Mouse (Mus musculus) neural tube, embryonic 11.5 days (tissue): ENCODE results near the gene Tmem11. TPM values are rescaled to one million over a fixed set of nuclear protein-coding genes. Genes with fewer than 3 reads are reported as not detected.
A peak's percentile ranks its signal among the peaks of the same experiment; 100 is the strongest.

Experiments used
- ATAC-seq: fragments of 200-750 bp; cut with Nextera tagmentation; 2 replicates; pipeline ENCODE4 v1.8.0; 2017; ENCODE audit warnings: moderate number of reproducible peaks, mild to moderate bottlenecking, moderate TSS enrichment, moderate library complexity; ENCODE audit not compliant: insufficient read depth, low FRiP score, low TSS enrichment
- DNase-seq: peaks from one replicate; pipeline ENCODE4 v3.0.0-alpha.2; 2015; ENCODE audit warnings: low spot score
- H3K27ac ChIP-seq: fragments of 300-500 bp; sonication (generic); 2 replicates; pipeline ENCODE4 v1.5.1; 2014; ENCODE audit warnings: low read depth, mild to moderate bottlenecking, low read length
- H3K27me3 ChIP-seq: fragments of 300-500 bp; sonication (generic); 2 replicates; pipeline ENCODE4 v1.6.1; 2014; ENCODE audit warnings: mild to moderate bottlenecking, low read length, mixed read lengths; ENCODE audit not compliant: control insufficient read depth, insufficient read depth
- H3K36me3 ChIP-seq: fragments of 300-500 bp; sonication (generic); 2 replicates; pipeline ENCODE4 v1.6.1; 2014; ENCODE audit warnings: mild to moderate bottlenecking, low read length, moderate library complexity, mixed read lengths; ENCODE audit not compliant: control insufficient read depth, insufficient read depth
- H3K4me1 ChIP-seq: fragments of 300-500 bp; sonication (generic); 2 replicates; pipeline ENCODE4 v1.6.1; 2014; ENCODE audit warnings: low read length, mixed read lengths; ENCODE audit not compliant: control insufficient read depth, insufficient read depth
- H3K4me2 ChIP-seq: fragments of 300-500 bp; sonication (generic); 2 replicates; pipeline ENCODE4 v1.6.1; 2014; ENCODE audit warnings: low read depth, mild to moderate bottlenecking, moderate library complexity
- H3K4me3 ChIP-seq: fragments of 300-500 bp; sonication (generic); 2 replicates; pipeline ENCODE4 v1.5.1; 2014; ENCODE audit warnings: low read depth, low read length
- H3K9ac ChIP-seq: fragments of 300-500 bp; sonication (generic); 2 replicates; pipeline ENCODE4 v1.6.1; 2014; ENCODE audit warnings: mild to moderate bottlenecking, low read length
- H3K9me3 ChIP-seq: fragments of 300-500 bp; sonication (generic); 2 replicates; pipeline ENCODE4 v1.6.1; 2016; ENCODE audit warnings: low read length; ENCODE audit not compliant: control insufficient read depth
- WGBS: fragments of 180-500 bp; shearing (Covaris S2); extraction: QIAGEN DNeasy Blood & Tissue Kit; methylation state at CpG from one replicate; pipeline ENCODE4 v1.1.7; 2014; 5-methylcytosine and 5-hydroxymethylcytosine counted together
- polyA plus RNA-seq: library from polyadenylated mRNA; unstranded; fragments of >200 nt; fragmentation: Nextera tagmentation; extraction: Ambion mirVana; gene quantifications from 2 replicates; pipeline ENCODE4 v1.2.1, GENCODE M21; 2014

Tmem11 gene
- 63.7 and 64.7 TPM in 2 replicates for polyA plus RNA-seq

GRCm38 (mm10) chr11:60878675-60879294 is at the start of gene Tmem11:
Gene Tmem11 (minus strand): TSS chr11:60879272.
- ATAC-seq, result peak; percentile 98

GRCm38 (mm10) chr11:60927264-60927663 is 48.2 kb upstream of the Tmem11 start:
- ATAC-seq, result peak; percentile 62
- no peaks in the 10 kb centered on the region for H3K27me3 ChIP-seq
- peaks cover 4% of the 10 kb centered on the region for H3K4me1 ChIP-seq
- H3K9me3 ChIP-seq, result no peaks in the 10 kb centered on the region
- H3K36me3 ChIP-seq, result no peaks in the 10 kb centered on the region
- H3K9ac ChIP-seq, result peak overlapping the region; percentile 10; the same call in 1 of the 2 replicates
- H3K27ac ChIP-seq, result no peak overlapping the region
- H3K4me2 ChIP-seq, result peak overlapping the region; percentile 39
- peak; percentile 91 for DNase-seq
- 0 out of 2 replicates have a peak overlapping the region, but pooled peaks have one; percentile 6 for H3K4me3 ChIP-seq
- WGBS, result 0% methylated on average over 9 of the region's 9 CpGs

More at GRCm38 (mm10) chr11:60878675-60879294, at the start of gene Tmem11:
- WGBS, result under 1% methylated on average over 60 of the region's 62 CpGs
- Histone ChIP-seq H3K27me3 (no peaks in the 10 kb centered on the region), H3K36me3 (no peaks in the 10 kb centered on the region), H3K9me3 (no peaks in the 10 kb centered on the region), H3K4me1 (peaks cover 7% of the 10 kb centered on the region), H3K9ac (peak within 1 kb of the TSS; percentile 87), H3K4me2 (peak within 1 kb of the TSS; percentile 68), H3K27ac (peak within 1 kb of the TSS; percentile 72), H3K4me3 (peak within 1 kb of the TSS; percentile 99)
- peak; percentile 97 for DNase-seq

GRCm38 (mm10) chr11:60924981-60925380 is 45.9 kb upstream of the Tmem11 start:
- no peaks in the 10 kb centered on the region for H3K27me3 ChIP-seq
- no peak overlapping the region for H3K9ac ChIP-seq
- H3K4me3 ChIP-seq, result no peak overlapping the region
- no peak for DNase-seq
- no peak for ATAC-seq
- H3K9me3 ChIP-seq, result no peaks in the 10 kb centered on the region
- no peak overlapping the region for H3K27ac ChIP-seq
- no peaks in the 10 kb centered on the region for H3K36me3 ChIP-seq
- H3K4me1 ChIP-seq, result peaks cover 4% of the 10 kb centered on the region
- H3K4me2 ChIP-seq, result no peak overlapping the region
- whole genome bisulfite sequencing, result 93% methylated on average over 1 of the region's 1 CpGs

DNA sequence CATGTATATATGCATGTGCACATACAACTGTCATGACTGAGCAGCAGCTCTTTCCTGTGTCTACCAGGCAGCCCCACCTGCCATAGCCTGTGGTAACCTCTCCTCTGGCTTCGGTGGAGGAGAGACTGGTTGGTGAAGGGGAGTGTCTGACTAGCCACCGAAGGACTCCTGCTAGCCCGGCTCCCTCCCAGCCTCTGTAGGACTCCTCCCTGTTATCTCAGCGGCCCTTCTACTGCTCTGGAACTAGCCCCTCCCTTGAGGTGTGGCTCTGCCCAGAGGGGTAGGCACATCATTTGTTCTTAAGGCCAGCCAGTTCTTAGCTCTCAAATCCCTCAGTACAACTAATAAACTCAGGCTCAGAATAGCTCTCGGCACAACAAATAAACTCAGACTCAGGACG is 45.4 kb upstream of the Tmem11 start:
- ATAC-seq (no peak), DNase-seq (no peak)
- Histone ChIP-seq H3K4me2 (no peak overlapping the region), H3K36me3 (no peaks in the 10 kb centered on the region), H3K9me3 (no peaks in the 10 kb centered on the region), H3K4me3 (no peak overlapping the region), H3K27ac (no peak overlapping the region), H3K4me1 (peaks cover 4% of the 10 kb centered on the region), H3K9ac (no peak overlapping the region), H3K27me3 (no peaks in the 10 kb centered on the region)
- WGBS, result 44% methylated on average over 6 of the region's 6 CpGs

- WGBS, result 74% methylated on average over 5 of the region's 5 CpGs
- Histone ChIP-seq H3K4me2 (no peak overlapping the region), H3K36me3 (no peaks in the 10 kb centered on the region), H3K27me3 (no peaks in the 10 kb centered on the region), H3K9me3 (no peaks in the 10 kb centered on the region), H3K4me1 (peaks cover 4% of the 10 kb centered on the region), H3K27ac (no peak overlapping the region), H3K9ac (no peak overlapping the region), H3K4me3 (no peak overlapping the region)
- no peak for ATAC-seq
- DNase-seq, result no peak
Observed at GRCm38 (mm10) chr11:60922964-60923363, 43.9 kb upstream of the Tmem11 start.

DNA sequence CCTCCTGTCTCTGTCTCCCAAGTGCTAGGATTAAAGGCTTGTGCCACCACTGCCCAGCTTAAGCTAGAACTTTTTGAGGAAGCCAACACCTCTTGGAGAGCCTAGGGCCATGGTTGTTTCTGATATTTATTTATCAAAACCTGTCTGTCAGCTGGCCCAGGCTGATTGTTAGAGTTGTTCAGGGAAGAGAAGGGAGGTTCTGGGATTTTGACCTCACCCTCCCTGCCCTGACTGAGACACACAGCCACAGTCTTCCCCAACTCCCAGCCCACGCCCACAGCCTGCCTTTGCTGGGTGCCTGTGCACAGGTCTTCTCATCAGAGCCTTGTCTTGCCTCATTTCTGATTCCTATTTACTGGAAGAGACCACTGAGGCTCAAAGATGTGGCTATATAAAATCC is 43.1 kb upstream of the Tmem11 start:
- H3K9me3 ChIP-seq, result no peaks in the 10 kb centered on the region
- ATAC-seq (no peak), DNase-seq (no peak)
- H3K36me3 ChIP-seq, result no peaks in the 10 kb centered on the region
- H3K27ac ChIP-seq, result no peak overlapping the region
- H3K4me1 ChIP-seq, result no peaks in the 10 kb centered on the region
- H3K9ac ChIP-seq, result no peak overlapping the region
- H3K4me2 ChIP-seq, result no peak overlapping the region
- no peak overlapping the region for H3K4me3 ChIP-seq
- 88% methylated on average over 1 of the region's 1 CpGs for WGBS
- H3K27me3 ChIP-seq, result no peaks in the 10 kb centered on the region

- Histone ChIP-seq H3K4me2 (no peak overlapping the region), H3K9me3 (no peaks in the 10 kb centered on the region), H3K27ac (no peak overlapping the region), H3K9ac (no peak overlapping the region), H3K36me3 (no peaks in the 10 kb centered on the region), H3K27me3 (no peaks in the 10 kb centered on the region), H3K4me1 (no peaks in the 10 kb centered on the region), H3K4me3 (no peak overlapping the region)
- 89% methylated on average over 2 of the region's 2 CpGs for WGBS
- ATAC-seq, result no peak
- no peak for DNase-seq
Observed at GRCm38 (mm10) chr11:60920021-60920420, 40.9 kb upstream of the Tmem11 start.

- DNase-seq (no peak), ATAC-seq (no peak)
- H3K4me1 ChIP-seq, result peaks cover 10% of the 10 kb centered on the region
- 76% methylated on average over 4 of the region's 4 CpGs for WGBS
- no peaks in the 10 kb centered on the region for H3K36me3 ChIP-seq
- H3K27me3 ChIP-seq, result no peaks in the 10 kb centered on the region
- no peak overlapping the region for H3K27ac ChIP-seq
- H3K9ac ChIP-seq, result no peak overlapping the region
- H3K9me3 ChIP-seq, result no peaks in the 10 kb centered on the region
- H3K4me3 ChIP-seq, result no peak overlapping the region
- no peak overlapping the region for H3K4me2 ChIP-seq
Observed at GRCm38 (mm10) chr11:60915201-60915600, 36.1 kb upstream of the Tmem11 start.

GRCm38 (mm10) chr11:60914491-60914890 is 35.4 kb upstream of the Tmem11 start, which contains the start of gene Natd1:
Gene Natd1 (minus strand): TSS chr11:60914750.
- Histone ChIP-seq H3K9ac (peak within 1 kb of the TSS; percentile 91), H3K4me1 (peaks cover 10% of the 10 kb centered on the region), H3K4me2 (peak within 1 kb of the TSS; percentile 87), H3K27ac (peak within 1 kb of the TSS; percentile 5; the same call in 1 of the 2 replicates), H3K27me3 (no peaks in the 10 kb centered on the region), H3K4me3 (peak within 1 kb of the TSS; percentile 92), H3K9me3 (no peaks in the 10 kb centered on the region), H3K36me3 (no peaks in the 10 kb centered on the region)
- no peak for ATAC-seq
- WGBS, result 45% methylated on average over 7 of the region's 7 CpGs
- no peak for DNase-seq
